Mouse (Mus musculus): ENCODE results near the gene 2410131K14Rik. TPM values are rescaled to one million over a fixed set of nuclear protein-coding genes. Genes with fewer than 3 reads are reported as not detected.

2410131K14Rik gene
- polyA plus RNA-seq, 1 experiment from 2014 or later = 18.2 TPM

GRCm38 (mm10) chr5:118259152-118259551 lies 14.1 kb downstream of the 2410131K14Rik start:
- Histone ChIP-seq H3K4me1 (ENCODE audit: control insufficient read depth, insufficient read depth, low read length) (peaks cover 5% of the 10 kb centered on the region; the same call in 1 of the 2 replicates), H3K9ac (ENCODE audit: low read depth, low read length) (no peak overlapping the region), H3K4me3 (ENCODE audit: low read depth, low read length) (no peak overlapping the region), H3K4me2 (ENCODE audit: low read length) (no peak overlapping the region), H3K9me3 (replicated peaks; ENCODE audit: control insufficient read depth, low read length, poor library complexity, severe bottlenecking) (no peaks in the 10 kb centered on the region), H3K27ac (ENCODE audit: low read length) (0 out of 2 replicates have a peak overlapping the region, but pooled peaks have one; percentile 7), H3K36me3 (ENCODE audit: control insufficient read depth, insufficient read depth, low read length) (peaks cover 32% of the 10 kb centered on the region), H3K27me3 (ENCODE audit: control insufficient read depth, insufficient read depth, low read depth, low read length) (no peaks in the 10 kb centered on the region)
- peak; percentile 25; the same call in 1 of the 2 replicates for ATAC-seq
- WGBS = 46% methylated on average over 6 of the region's 6 CpGs

GRCm38 (mm10) chr5:118259636-118260035 lies 14.6 kb downstream of the 2410131K14Rik start:
- Histone ChIP-seq H3K4me2 (ENCODE audit: low read length) (no peak overlapping the region), H3K9ac (ENCODE audit: low read depth, low read length) (no peak overlapping the region), H3K9me3 (replicated peaks; ENCODE audit: control insufficient read depth, low read length, poor library complexity, severe bottlenecking) (no peaks in the 10 kb centered on the region), H3K4me1 (ENCODE audit: control insufficient read depth, insufficient read depth, low read length) (peaks cover 5% of the 10 kb centered on the region; the same call in 1 of the 2 replicates), H3K27me3 (ENCODE audit: control insufficient read depth, insufficient read depth, low read depth, low read length) (no peaks in the 10 kb centered on the region), H3K4me3 (ENCODE audit: low read depth, low read length) (no peak overlapping the region), H3K27ac (ENCODE audit: low read length) (no peak overlapping the region), H3K36me3 (ENCODE audit: control insufficient read depth, insufficient read depth, low read length) (peaks cover 32% of the 10 kb centered on the region)
- ATAC-seq = no peak
- WGBS = 86% methylated on average over 6 of the region's 6 CpGs

- WGBS = 91% methylated on average over 10 of the region's 10 CpGs
- Histone ChIP-seq H3K36me3 (ENCODE audit: control insufficient read depth, insufficient read depth, low read length) (peaks cover 32% of the 10 kb centered on the region), H3K4me2 (ENCODE audit: low read length) (no peak overlapping the region), H3K4me3 (ENCODE audit: low read depth, low read length) (no peak overlapping the region), H3K27me3 (ENCODE audit: control insufficient read depth, insufficient read depth, low read depth, low read length) (no peaks in the 10 kb centered on the region), H3K27ac (ENCODE audit: low read length) (no peak overlapping the region), H3K4me1 (ENCODE audit: control insufficient read depth, insufficient read depth, low read length) (peaks cover 5% of the 10 kb centered on the region; the same call in 1 of the 2 replicates), H3K9me3 (replicated peaks; ENCODE audit: control insufficient read depth, low read length, poor library complexity, severe bottlenecking) (no peaks in the 10 kb centered on the region), H3K9ac (ENCODE audit: low read depth, low read length) (no peak overlapping the region)
- ATAC-seq = no peak
These were observed 15.0 kb downstream of the 2410131K14Rik start for GRCm38 (mm10) chr5:118260055-118260454.

- peaks cover 32% of the 10 kb centered on the region for H3K36me3 ChIP-seq (ENCODE audit: control insufficient read depth, insufficient read depth, low read length)
- 93% methylated on average over 11 of the region's 11 CpGs for WGBS
These were observed 15.6 kb downstream of the 2410131K14Rik start for GRCm38 (mm10) chr5:118260642-118261041.

GRCm38 (mm10) chr5:118261181-118261580 lies 16.2 kb downstream of the 2410131K14Rik start:
- ATAC-seq = no peak
- 96% methylated on average over 9 of the region's 9 CpGs for WGBS

More at GRCm38 (mm10) chr5:118260642-118261041, 15.6 kb downstream of the 2410131K14Rik start:
- no peak for ATAC-seq
- Histone ChIP-seq H3K9ac (ENCODE audit: low read depth, low read length) (no peak overlapping the region), H3K4me1 (ENCODE audit: control insufficient read depth, insufficient read depth, low read length) (peaks cover 5% of the 10 kb centered on the region; the same call in 1 of the 2 replicates), H3K27me3 (ENCODE audit: control insufficient read depth, insufficient read depth, low read depth, low read length) (no peaks in the 10 kb centered on the region), H3K4me3 (ENCODE audit: low read depth, low read length) (no peak overlapping the region), H3K9me3 (replicated peaks; ENCODE audit: control insufficient read depth, low read length, poor library complexity, severe bottlenecking) (no peaks in the 10 kb centered on the region), H3K4me2 (ENCODE audit: low read length) (no peak overlapping the region), H3K27ac (ENCODE audit: low read length) (no peak overlapping the region)

GRCm38 (mm10) chr5:118262418-118262817 lies 17.4 kb downstream of the 2410131K14Rik start:
- no peak overlapping the region for H3K4me2 ChIP-seq (ENCODE audit: low read length)
- no peaks in the 10 kb centered on the region for H3K27me3 ChIP-seq (ENCODE audit: control insufficient read depth, insufficient read depth, low read depth, low read length)
- H3K4me1 ChIP-seq (ENCODE audit: control insufficient read depth, insufficient read depth, low read length) = peaks cover 5% of the 10 kb centered on the region; the same call in 1 of the 2 replicates
- H3K9me3 ChIP-seq (replicated peaks; ENCODE audit: control insufficient read depth, low read length, poor library complexity, severe bottlenecking) = no peaks in the 10 kb centered on the region
- no peak overlapping the region for H3K9ac ChIP-seq (ENCODE audit: low read depth, low read length)
- no peak overlapping the region for H3K27ac ChIP-seq (ENCODE audit: low read length)
- WGBS = 95% methylated on average over 8 of the region's 8 CpGs
- H3K4me3 ChIP-seq (ENCODE audit: low read depth, low read length) = no peak overlapping the region
- peaks cover 22% of the 10 kb centered on the region for H3K36me3 ChIP-seq (ENCODE audit: control insufficient read depth, insufficient read depth, low read length)
- ATAC-seq = no peak

More at GRCm38 (mm10) chr5:118261181-118261580, 16.2 kb downstream of the 2410131K14Rik start:
- Histone ChIP-seq H3K9ac (ENCODE audit: low read depth, low read length) (no peak overlapping the region), H3K9me3 (replicated peaks; ENCODE audit: control insufficient read depth, low read length, poor library complexity, severe bottlenecking) (no peaks in the 10 kb centered on the region), H3K4me1 (ENCODE audit: control insufficient read depth, insufficient read depth, low read length) (peaks cover 5% of the 10 kb centered on the region; the same call in 1 of the 2 replicates), H3K4me2 (ENCODE audit: low read length) (no peak overlapping the region), H3K27ac (ENCODE audit: low read length) (no peak overlapping the region), H3K27me3 (ENCODE audit: control insufficient read depth, insufficient read depth, low read depth, low read length) (no peaks in the 10 kb centered on the region), H3K4me3 (ENCODE audit: low read depth, low read length) (no peak overlapping the region), H3K36me3 (ENCODE audit: control insufficient read depth, insufficient read depth, low read length) (peaks cover 32% of the 10 kb centered on the region)

GRCm38 (mm10) chr5:118264279-118264678 lies 19.3 kb downstream of the 2410131K14Rik start:
- Histone ChIP-seq H3K4me2 (ENCODE audit: low read length) (no peak overlapping the region), H3K4me3 (ENCODE audit: low read depth, low read length) (no peak overlapping the region), H3K36me3 (ENCODE audit: control insufficient read depth, insufficient read depth, low read length) (peaks cover 15% of the 10 kb centered on the region), H3K27ac (ENCODE audit: low read length) (no peak overlapping the region), H3K4me1 (ENCODE audit: control insufficient read depth, insufficient read depth, low read length) (peaks cover 3% of the 10 kb centered on the region; the same call in 1 of the 2 replicates), H3K9ac (ENCODE audit: low read depth, low read length) (no peak overlapping the region), H3K27me3 (ENCODE audit: control insufficient read depth, insufficient read depth, low read depth, low read length) (no peaks in the 10 kb centered on the region), H3K9me3 (replicated peaks; ENCODE audit: control insufficient read depth, low read length, poor library complexity, severe bottlenecking) (no peaks in the 10 kb centered on the region)
- 69% methylated on average over 9 of the region's 9 CpGs for WGBS
- ATAC-seq = no peak

GRCm38 (mm10) chr5:118265366-118265765 lies 20.3 kb downstream of the 2410131K14Rik start:
- H3K27me3 ChIP-seq (ENCODE audit: control insufficient read depth, insufficient read depth, low read depth, low read length) = peaks cover 3% of the 10 kb centered on the region; the same call in 1 of the 2 replicates
- H3K9me3 ChIP-seq (replicated peaks; ENCODE audit: control insufficient read depth, low read length, poor library complexity, severe bottlenecking) = no peaks in the 10 kb centered on the region
- peaks cover 3% of the 10 kb centered on the region; the same call in 1 of the 2 replicates for H3K4me1 ChIP-seq (ENCODE audit: control insufficient read depth, insufficient read depth, low read length)
- H3K4me3 ChIP-seq (ENCODE audit: low read depth, low read length) = no peak overlapping the region
- WGBS = 89% methylated on average over 5 of the region's 5 CpGs
- no peak overlapping the region for H3K9ac ChIP-seq (ENCODE audit: low read depth, low read length)
- H3K27ac ChIP-seq (ENCODE audit: low read length) = no peak overlapping the region
- no peak overlapping the region for H3K4me2 ChIP-seq (ENCODE audit: low read length)
- no peak for ATAC-seq
- peaks cover 15% of the 10 kb centered on the region for H3K36me3 ChIP-seq (ENCODE audit: control insufficient read depth, insufficient read depth, low read length)

- peaks cover 15% of the 10 kb centered on the region for H3K36me3 ChIP-seq (ENCODE audit: control insufficient read depth, insufficient read depth, low read length)
- H3K27me3 ChIP-seq (ENCODE audit: control insufficient read depth, insufficient read depth, low read depth, low read length) = peaks cover 3% of the 10 kb centered on the region; the same call in 1 of the 2 replicates
- no peak overlapping the region for H3K9ac ChIP-seq (ENCODE audit: low read depth, low read length)
- 44% methylated on average over 8 of the region's 8 CpGs for WGBS
- no peak overlapping the region for H3K4me3 ChIP-seq (ENCODE audit: low read depth, low read length)
- peaks cover 3% of the 10 kb centered on the region; the same call in 1 of the 2 replicates for H3K4me1 ChIP-seq (ENCODE audit: control insufficient read depth, insufficient read depth, low read length)
- no peak overlapping the region for H3K27ac ChIP-seq (ENCODE audit: low read length)
- H3K4me2 ChIP-seq (ENCODE audit: low read length) = no peak overlapping the region
- H3K9me3 ChIP-seq (replicated peaks; ENCODE audit: control insufficient read depth, low read length, poor library complexity, severe bottlenecking) = no peaks in the 10 kb centered on the region
- ATAC-seq = no peak
These were observed 21.3 kb downstream of the 2410131K14Rik start for GRCm38 (mm10) chr5:118266309-118266708.
